Mouse (Mus musculus): Measurements from ENCODE around the gene Col16a1.

Gene Col16a1

DNA sequence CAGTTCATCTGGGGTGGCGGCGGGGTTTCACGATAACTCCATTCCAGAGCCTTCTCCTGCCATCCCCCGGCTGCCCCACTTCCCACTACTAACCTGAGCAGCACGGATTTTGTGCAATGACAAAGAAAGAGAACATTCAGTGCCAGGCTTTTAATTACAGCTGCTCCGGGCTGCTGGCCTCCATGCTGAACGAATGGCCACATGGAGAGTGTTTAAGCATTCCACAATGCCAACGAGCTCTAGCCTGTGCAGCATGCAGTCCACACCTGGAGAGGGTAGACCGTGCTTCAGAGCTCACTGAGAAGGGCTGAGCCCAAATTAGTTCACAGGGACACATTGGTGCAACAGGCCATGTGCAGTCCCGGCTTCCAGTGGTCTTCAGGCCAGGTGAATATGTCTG is 82.4 kb downstream of the Col16a1 start:
- no peak for DNase-seq (ENCODE audit: low spot score in 2 of 2)

DNA sequence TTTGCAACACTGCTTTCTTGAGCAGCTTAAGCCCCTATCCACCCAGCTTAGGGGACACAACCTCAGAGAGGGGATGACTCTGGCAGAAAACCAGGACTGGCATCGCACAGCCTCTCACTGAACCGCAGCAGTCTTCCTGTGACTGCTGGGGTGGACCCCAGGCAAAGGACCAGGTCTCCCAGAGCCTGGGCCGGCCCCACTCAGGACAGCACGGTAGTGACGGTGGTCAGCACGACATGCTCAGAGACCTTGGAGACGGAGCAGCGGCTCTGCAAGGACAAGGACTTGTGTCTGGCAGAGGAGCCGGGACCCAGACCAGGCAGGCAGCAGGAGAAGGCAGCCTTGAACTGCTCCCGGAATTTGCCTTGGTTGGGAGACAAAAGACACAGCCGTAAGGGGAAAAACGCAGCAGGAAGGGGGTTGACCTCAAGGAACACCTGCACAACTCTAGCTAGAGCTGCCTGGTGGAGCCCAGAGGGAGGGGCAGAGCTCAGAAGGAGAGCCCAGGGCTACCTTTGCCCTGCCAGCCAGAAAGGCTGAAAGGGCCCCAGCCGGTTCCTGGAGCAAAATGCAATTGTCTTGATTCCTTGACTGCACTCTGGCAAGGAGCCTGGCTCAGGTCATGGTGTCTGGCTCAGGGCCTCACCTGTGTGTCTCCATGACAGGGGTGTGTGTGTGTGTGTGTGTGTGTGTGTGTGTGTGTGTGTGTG is 83.2 kb downstream of the Col16a1 start:
- no peak for DNase-seq (ENCODE audit: low spot score in 2 of 2)

DNA sequence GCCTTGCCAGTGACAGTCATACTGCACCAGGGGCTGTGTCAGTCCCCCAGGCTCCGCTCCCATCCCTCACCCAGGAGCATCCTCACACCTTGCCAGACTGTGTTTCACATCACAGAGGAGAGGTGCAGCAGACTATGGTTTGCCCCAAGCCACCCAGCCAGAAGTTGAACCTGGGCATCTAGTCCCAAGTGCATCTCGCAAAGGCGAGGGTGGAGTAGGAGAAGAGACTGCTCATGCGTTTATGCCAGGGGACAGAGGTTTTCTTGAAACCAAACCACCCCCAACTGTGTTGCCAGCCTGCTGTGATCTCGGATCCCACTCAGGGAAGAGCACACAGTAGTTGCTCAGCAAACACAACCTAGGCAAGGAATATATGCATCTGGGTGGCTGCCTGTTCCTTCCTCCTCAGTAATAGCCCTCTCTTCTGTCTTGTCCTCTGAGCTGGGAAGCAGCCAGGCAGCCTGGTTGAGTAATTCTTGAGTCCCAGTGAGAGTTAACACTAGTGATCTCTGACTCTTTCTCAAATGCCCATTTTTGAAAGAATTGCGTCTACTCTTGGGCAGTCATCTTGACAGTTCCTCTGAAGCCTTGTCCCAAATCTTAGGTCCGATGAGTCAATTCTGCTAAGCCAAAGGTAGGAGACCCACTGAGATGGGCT is 83.9 kb downstream of the Col16a1 start:
- no peak for DNase-seq (ENCODE audit: low spot score in 2 of 2)

DNA sequence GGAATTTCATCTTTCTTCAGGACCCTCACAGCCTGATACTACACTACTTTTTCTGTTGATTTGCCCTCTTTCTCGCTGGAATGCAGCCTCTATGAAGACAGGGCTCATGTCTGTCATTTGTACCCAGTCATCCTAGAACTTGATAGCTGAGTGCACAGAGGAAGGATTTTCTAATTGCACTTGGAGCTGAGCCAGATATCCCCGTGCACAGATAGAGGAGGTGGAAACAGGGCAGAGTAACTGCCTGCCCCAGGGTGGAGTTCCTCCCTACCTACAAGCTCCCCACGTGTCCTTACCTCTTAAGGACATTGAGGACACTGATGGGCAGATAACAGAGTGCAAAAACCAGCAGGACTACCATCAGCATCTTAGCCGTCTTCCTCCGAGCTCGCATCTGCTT is 85.8 kb downstream of the Col16a1 start:
- no peak for DNase-seq (ENCODE audit: low spot score in 2 of 2)

DNA sequence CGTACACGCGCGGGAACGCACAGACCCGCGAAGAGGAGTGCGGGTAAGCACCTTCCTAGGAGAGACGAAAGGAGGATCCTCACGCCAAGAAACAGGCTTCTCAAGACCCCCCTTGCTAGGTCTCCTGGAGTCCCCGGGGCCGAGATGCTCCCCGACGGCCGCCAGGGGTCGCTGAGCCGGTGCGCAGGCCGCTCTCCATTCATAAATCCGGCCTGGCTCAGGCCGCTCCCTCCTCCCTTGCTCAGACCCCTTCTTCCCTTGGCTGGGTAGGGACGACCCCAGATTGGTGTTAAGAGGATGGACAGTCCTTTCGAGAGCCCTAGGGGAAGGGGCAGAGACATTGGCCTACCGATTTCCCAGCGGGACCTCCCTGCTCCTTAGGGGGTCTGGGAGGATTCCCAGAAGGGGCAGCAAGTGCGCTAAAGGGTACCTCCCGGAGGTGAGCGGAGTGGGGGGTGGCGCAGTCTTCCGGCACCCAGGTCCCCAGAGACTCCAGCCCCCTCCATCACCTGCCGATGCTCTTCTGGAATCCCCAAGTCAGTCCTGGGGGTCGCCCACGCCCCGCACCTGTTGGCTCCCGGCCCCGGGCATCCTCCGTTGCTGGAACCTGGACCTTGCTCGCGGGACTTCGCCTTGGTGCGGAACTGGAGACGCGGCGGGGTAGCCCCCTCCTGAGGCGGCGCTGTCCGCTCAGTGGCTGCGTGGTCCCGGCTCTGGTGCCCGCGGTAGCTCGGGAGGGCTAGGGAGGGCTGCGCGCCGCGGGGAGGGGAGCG is 91.0 kb downstream of the Col16a1 start:
- peak; percentile 71 to 83 for DNase-seq (ENCODE audit: low spot score in 2 of 2)

DNA sequence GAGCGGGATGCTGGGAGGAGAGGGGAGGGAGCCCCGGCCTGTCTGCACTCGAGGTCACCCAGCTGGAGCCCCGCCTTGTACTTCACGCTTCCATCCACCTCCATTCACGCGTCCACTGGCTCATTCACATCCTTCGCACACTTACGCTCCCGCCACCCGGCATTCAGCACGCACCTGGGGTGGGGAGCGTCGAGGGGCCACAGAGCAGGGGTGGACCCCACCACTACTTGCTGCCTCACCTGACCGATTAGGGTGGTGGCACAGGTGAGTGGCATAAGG is 91.5 kb downstream of the Col16a1 start, which contains the start of gene Hcrtr1:
Hcrtr1 (minus strand) TSS at position 146 of the 279 bp plus-strand sequence.
- no peak for DNase-seq (ENCODE audit: low spot score in 2 of 2)

DNA sequence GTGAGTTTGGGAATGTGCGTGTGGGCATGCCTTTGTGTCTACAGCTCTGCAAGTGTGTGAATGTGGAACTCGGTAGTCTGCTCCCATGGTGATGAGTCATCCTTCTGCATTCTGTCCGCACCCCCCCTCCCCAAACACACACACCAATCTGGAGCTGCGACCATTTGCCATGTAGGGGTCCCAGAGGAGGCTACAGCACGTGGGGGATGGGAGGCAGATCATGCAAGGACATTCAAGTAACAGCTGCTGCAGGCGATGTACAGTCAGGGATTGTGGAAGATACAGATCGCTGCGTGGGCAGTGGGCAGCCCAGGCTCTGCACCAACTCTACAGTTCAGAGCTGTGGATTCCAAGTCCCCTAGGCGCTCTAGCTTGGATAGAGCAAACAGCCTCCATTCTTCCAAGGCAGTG is 93.4 kb downstream of the Col16a1 start:
- peak; percentile 80 to 89 for DNase-seq (ENCODE audit: low spot score in 2 of 2)

DNA sequence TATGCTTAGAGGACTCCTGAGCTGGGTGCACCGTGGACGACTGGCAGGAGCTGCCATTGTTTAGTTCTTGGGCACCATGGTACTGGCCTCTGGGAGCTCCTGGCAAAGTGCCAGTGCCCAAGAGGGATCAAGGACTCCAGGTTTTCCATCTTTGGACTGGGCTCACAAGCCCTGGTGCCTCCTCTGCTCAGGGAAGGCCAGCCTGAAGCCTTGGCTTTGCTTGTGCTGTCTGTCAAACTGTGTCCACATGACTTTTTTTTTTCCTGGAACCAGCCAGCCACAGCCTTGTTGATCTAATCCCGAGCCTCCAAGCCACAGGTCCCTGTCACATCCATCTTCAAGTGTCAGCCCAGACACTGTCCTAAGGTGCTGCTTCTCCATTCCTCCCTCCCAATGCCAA is 94.1 kb downstream of the Col16a1 start:
- no peak for DNase-seq (ENCODE audit: low spot score in 2 of 2)

DNA sequence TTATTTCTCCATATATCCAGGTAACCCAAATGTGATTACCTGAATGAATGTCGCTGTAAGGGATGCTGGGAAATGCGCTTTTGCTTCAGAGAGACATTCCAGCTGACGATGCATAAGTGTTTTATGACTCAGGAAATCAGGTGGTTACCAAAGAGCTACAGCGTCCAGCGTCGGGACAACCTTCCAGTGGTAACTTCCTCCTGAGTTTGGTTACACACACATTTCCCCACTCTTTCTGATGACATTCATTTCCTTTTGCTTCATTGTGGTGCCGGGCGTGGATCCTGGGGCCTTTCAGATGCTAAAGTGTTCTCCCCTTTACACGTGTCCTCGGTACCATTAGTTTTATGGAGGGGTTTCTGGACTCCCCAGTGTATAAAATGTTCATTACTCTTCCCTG is 100.8 kb downstream of the Col16a1 start:
- DNase-seq (ENCODE audit: low spot score in 2 of 2) = no peak

Data from right cerebral cortex, postnatal 10 days (tissue).